ENCODE assay signal across 19 mouse cellular contexts in genomic region chr11:45476917-45477316, GRCm38 (mm10).
DNase-seq lines count a peak whose midpoint lies in the region; ATAC-seq and TF ChIP-seq lines count a peak whose summit lies in the region.
"Had no signal": no experiment of that assay in that cellular context is flagged by ENCODE, and none has a peak within 500 bp of the region (broad histone marks: within the 10 kb centered on the region; RNA-seq: fewer than 3 reads in every experiment).

No protein-coding gene starts in this region.

- no peak for TF ChIP-seq CTCF in forebrain, postnatal 0 days (IDR thresholded peaks at IDR 0.05; ENCODE audit: low read depth)

- ATAC-seq in forebrain, embryonic 13.5 days: 0 out of 2 replicates have a peak, but pooled peaks have one; percentile 30
- no peak for ATAC-seq in forebrain, embryonic 12.5 days (ENCODE audit: low FRiP score)
- ATAC-seq in forebrain, embryonic 15.5 days (replicated peaks): no peak
- ATAC-seq in forebrain, embryonic 11.5 days (replicated peaks; ENCODE audit: low FRiP score): no peak
- ATAC-seq in midbrain, embryonic 14.5 days (ENCODE audit: low FRiP score, low TSS enrichment): no peak
- ATAC-seq in midbrain, embryonic 11.5 days (ENCODE audit: low FRiP score): no peak
- peak; percentile 54; the same call in 1 of the 2 replicates for ATAC-seq in forebrain, postnatal 0 days
- no peak for ATAC-seq in CD4-positive, CD25-positive, alpha-beta regulatory T cell, adult 4 months

- no peak overlapping the region for H3K9ac ChIP-seq in forebrain, embryonic 13.5 days
- H3K9ac ChIP-seq in forebrain, embryonic 12.5 days: no peak overlapping the region
- H3K9ac ChIP-seq in forebrain, embryonic 15.5 days (replicated peaks): no peak overlapping the region
- H3K9ac ChIP-seq in forebrain, embryonic 11.5 days (ENCODE audit: low read length): no peak overlapping the region
- H3K9ac ChIP-seq in midbrain, embryonic 14.5 days (replicated peaks; ENCODE audit: low read length): no peak overlapping the region
- no peak overlapping the region for H3K9ac ChIP-seq in midbrain, embryonic 11.5 days (ENCODE audit: low read length)
- no peak overlapping the region for H3K9ac ChIP-seq in forebrain, postnatal 0 days
- H3K9ac ChIP-seq: embryonic facial prominence, embryonic 12.5 days had no signal

- H3K27me3 ChIP-seq in forebrain, embryonic 13.5 days: no peaks in the 10 kb centered on the region
- H3K27me3 ChIP-seq in forebrain, embryonic 12.5 days: no peaks in the 10 kb centered on the region
- H3K27me3 ChIP-seq in forebrain, embryonic 15.5 days: no peaks in the 10 kb centered on the region
- H3K27me3 ChIP-seq in forebrain, embryonic 11.5 days (ENCODE audit: control insufficient read depth, insufficient read depth, low read length): no peaks in the 10 kb centered on the region
- H3K27me3 ChIP-seq in midbrain, embryonic 14.5 days (ENCODE audit: control insufficient read depth, insufficient read depth, low read length): no peaks in the 10 kb centered on the region
- H3K27me3 ChIP-seq in midbrain, embryonic 11.5 days (ENCODE audit: control insufficient read depth, insufficient read depth, low read length): no peaks in the 10 kb centered on the region
- H3K27me3 ChIP-seq in forebrain, postnatal 0 days (ENCODE audit: insufficient read depth, low read length): no peaks in the 10 kb centered on the region
- H3K27me3 ChIP-seq: embryonic facial prominence, embryonic 12.5 days had no signal

- no peaks in the 10 kb centered on the region for H3K4me1 ChIP-seq in forebrain, embryonic 13.5 days
- no peaks in the 10 kb centered on the region for H3K4me1 ChIP-seq in forebrain, embryonic 12.5 days
- peaks cover 4% of the 10 kb centered on the region; the same call in 1 of the 2 replicates for H3K4me1 ChIP-seq in forebrain, embryonic 15.5 days
- H3K4me1 ChIP-seq in forebrain, embryonic 11.5 days (replicated peaks; ENCODE audit: control insufficient read depth, insufficient read depth, low read length): no peaks in the 10 kb centered on the region
- no peaks in the 10 kb centered on the region for H3K4me1 ChIP-seq in midbrain, embryonic 14.5 days (ENCODE audit: control insufficient read depth, insufficient read depth, low read length)
- H3K4me1 ChIP-seq in midbrain, embryonic 11.5 days (ENCODE audit: control insufficient read depth, insufficient read depth, low read length): peaks cover 3% of the 10 kb centered on the region; the same call in 1 of the 2 replicates
- H3K4me1 ChIP-seq in forebrain, postnatal 0 days (ENCODE audit: insufficient read depth): no peaks in the 10 kb centered on the region
- H3K4me1 ChIP-seq: embryonic facial prominence, embryonic 12.5 days had no signal

- WGBS in forebrain, embryonic 13.5 days: 61% methylated on average over 4 of the region's 4 CpGs
- WGBS in forebrain, embryonic 12.5 days: 59% methylated on average over 4 of the region's 4 CpGs
- 60% methylated on average over 4 of the region's 4 CpGs for WGBS in forebrain, embryonic 15.5 days
- 67% methylated on average over 4 of the region's 4 CpGs for WGBS in forebrain, embryonic 11.5 days
- 34% methylated on average over 4 of the region's 4 CpGs for WGBS in midbrain, embryonic 14.5 days
- WGBS in midbrain, embryonic 11.5 days: 55% methylated on average over 4 of the region's 4 CpGs
- WGBS in forebrain, postnatal 0 days: 57% methylated on average over 4 of the region's 4 CpGs

- no peaks in the 10 kb centered on the region for H3K36me3 ChIP-seq in forebrain, embryonic 13.5 days (ENCODE audit: poor library complexity, severe bottlenecking)
- no peaks in the 10 kb centered on the region for H3K36me3 ChIP-seq in forebrain, embryonic 12.5 days (replicated peaks)
- no peaks in the 10 kb centered on the region for H3K36me3 ChIP-seq in forebrain, embryonic 15.5 days
- H3K36me3 ChIP-seq in forebrain, embryonic 11.5 days (ENCODE audit: control insufficient read depth, insufficient read depth, low read length): no peaks in the 10 kb centered on the region
- H3K36me3 ChIP-seq in midbrain, embryonic 14.5 days (ENCODE audit: control insufficient read depth, insufficient read depth, low read length): no peaks in the 10 kb centered on the region
- no peaks in the 10 kb centered on the region for H3K36me3 ChIP-seq in midbrain, embryonic 11.5 days (ENCODE audit: control insufficient read depth, insufficient read depth, low read length)
- no peaks in the 10 kb centered on the region for H3K36me3 ChIP-seq in forebrain, postnatal 0 days (ENCODE audit: insufficient read depth)
- H3K36me3 ChIP-seq: embryonic facial prominence, embryonic 10.5 days; embryonic facial prominence, embryonic 12.5 days had no signal

- no peaks in the 10 kb centered on the region for H3K9me3 ChIP-seq in forebrain, embryonic 13.5 days (replicated peaks)
- H3K9me3 ChIP-seq in forebrain, embryonic 12.5 days: no peaks in the 10 kb centered on the region
- H3K9me3 ChIP-seq in forebrain, embryonic 15.5 days: no peaks in the 10 kb centered on the region
- H3K9me3 ChIP-seq in forebrain, embryonic 11.5 days (ENCODE audit: control insufficient read depth, low read length): no peaks in the 10 kb centered on the region
- H3K9me3 ChIP-seq in midbrain, embryonic 14.5 days (ENCODE audit: control insufficient read depth, low read length): no peaks in the 10 kb centered on the region
- H3K9me3 ChIP-seq in midbrain, embryonic 11.5 days (ENCODE audit: control insufficient read depth, low read length): no peaks in the 10 kb centered on the region
- no peaks in the 10 kb centered on the region for H3K9me3 ChIP-seq in forebrain, postnatal 0 days (ENCODE audit: low read length)
- H3K9me3 ChIP-seq: embryonic facial prominence, embryonic 10.5 days; embryonic facial prominence, embryonic 12.5 days had no signal

- no peak overlapping the region for H3K4me2 ChIP-seq in forebrain, embryonic 13.5 days
- H3K4me2 ChIP-seq in forebrain, embryonic 12.5 days: no peak overlapping the region
- no peak overlapping the region for H3K4me2 ChIP-seq in forebrain, embryonic 15.5 days (replicated peaks)
- no peak overlapping the region for H3K4me2 ChIP-seq in forebrain, embryonic 11.5 days (ENCODE audit: low read depth, low read length, severe bottlenecking)
- no peak overlapping the region for H3K4me2 ChIP-seq in midbrain, embryonic 14.5 days (ENCODE audit: low read length)
- no peak overlapping the region for H3K4me2 ChIP-seq in midbrain, embryonic 11.5 days
- H3K4me2 ChIP-seq in forebrain, postnatal 0 days (ENCODE audit: low read depth): no peak overlapping the region
- H3K4me2 ChIP-seq: embryonic facial prominence, embryonic 12.5 days had no signal

- no peak overlapping the region for H3K27ac ChIP-seq in forebrain, embryonic 13.5 days
- no peak overlapping the region for H3K27ac ChIP-seq in forebrain, embryonic 12.5 days
- peak overlapping the region; percentile 62; the same call in 1 of the 2 replicates for H3K27ac ChIP-seq in forebrain, embryonic 15.5 days (replicated peaks)
- no peak overlapping the region for H3K27ac ChIP-seq in forebrain, embryonic 11.5 days (ENCODE audit: low read depth, low read length)
- H3K27ac ChIP-seq in midbrain, embryonic 14.5 days (replicated peaks; ENCODE audit: low read depth, low read length): no peak overlapping the region
- no peak overlapping the region for H3K27ac ChIP-seq in midbrain, embryonic 11.5 days (ENCODE audit: low read depth, low read length)
- 0 out of 2 replicates have a peak overlapping the region, but pooled peaks have one; percentile 45 for H3K27ac ChIP-seq in forebrain, postnatal 0 days (ENCODE audit: low read depth, low read length)
- H3K27ac ChIP-seq: embryonic facial prominence, embryonic 10.5 days; embryonic facial prominence, embryonic 12.5 days had no signal

- no peak for DNase-seq in forebrain, embryonic 11.5 days (ENCODE audit: low spot score)
- DNase-seq in midbrain, embryonic 14.5 days: peak; percentile 21
- no peak for DNase-seq in midbrain, embryonic 11.5 days (ENCODE audit: low spot score, missing footprints)
- no peak for DNase-seq in forebrain, postnatal 0 days
- DNase-seq: adrenal gland, adult 2 months; adrenal gland, postnatal 10 days; adrenal gland, postnatal 25 days; B cell, adult 2 months; cerebellum, adult 11-12 months; cerebellum, adult 2 months; cerebellum, adult 9-10 months; cerebellum, postnatal 10 days; cerebellum, postnatal 25 days had no signal

- no peak overlapping the region for H3K4me3 ChIP-seq in forebrain, embryonic 13.5 days
- no peak overlapping the region for H3K4me3 ChIP-seq in forebrain, embryonic 12.5 days (replicated peaks)
- H3K4me3 ChIP-seq in forebrain, embryonic 15.5 days: no peak overlapping the region
- H3K4me3 ChIP-seq in forebrain, embryonic 11.5 days (ENCODE audit: low read depth, low read length): no peak overlapping the region
- H3K4me3 ChIP-seq in midbrain, embryonic 14.5 days (replicated peaks; ENCODE audit: low read depth, low read length): no peak overlapping the region
- no peak overlapping the region for H3K4me3 ChIP-seq in midbrain, embryonic 11.5 days (ENCODE audit: low read depth, low read length)
- no peak overlapping the region for H3K4me3 ChIP-seq in forebrain, postnatal 0 days (ENCODE audit: low read depth, low read length)
- H3K4me3 ChIP-seq: embryonic facial prominence, embryonic 10.5 days; embryonic facial prominence, embryonic 12.5 days had no signal

Comparison
In these comparisons a context has a peak if more than half of its experiments do, and no peak if none do; other contexts are left out.
1. ATAC-seq: peak in forebrain, embryonic 13.5 days (single experiment) and forebrain, postnatal 0 days (single experiment); none in forebrain, embryonic 12.5 days (single experiment), forebrain, embryonic 15.5 days (single experiment), forebrain, embryonic 11.5 days (single experiment), midbrain, embryonic 14.5 days (single experiment), midbrain, embryonic 11.5 days (single experiment) and CD4-positive, CD25-positive, alpha-beta regulatory T cell, adult 4 months (single experiment).
2. H3K27ac ChIP-seq: peak in forebrain, embryonic 15.5 days (single experiment) and forebrain, postnatal 0 days (single experiment); none in forebrain, embryonic 13.5 days (single experiment), forebrain, embryonic 12.5 days (single experiment), forebrain, embryonic 11.5 days (single experiment), midbrain, embryonic 14.5 days (single experiment) and midbrain, embryonic 11.5 days (single experiment).